9 mouse cellular contexts compared by ENCODE assay signal in the genomic region with DNA sequence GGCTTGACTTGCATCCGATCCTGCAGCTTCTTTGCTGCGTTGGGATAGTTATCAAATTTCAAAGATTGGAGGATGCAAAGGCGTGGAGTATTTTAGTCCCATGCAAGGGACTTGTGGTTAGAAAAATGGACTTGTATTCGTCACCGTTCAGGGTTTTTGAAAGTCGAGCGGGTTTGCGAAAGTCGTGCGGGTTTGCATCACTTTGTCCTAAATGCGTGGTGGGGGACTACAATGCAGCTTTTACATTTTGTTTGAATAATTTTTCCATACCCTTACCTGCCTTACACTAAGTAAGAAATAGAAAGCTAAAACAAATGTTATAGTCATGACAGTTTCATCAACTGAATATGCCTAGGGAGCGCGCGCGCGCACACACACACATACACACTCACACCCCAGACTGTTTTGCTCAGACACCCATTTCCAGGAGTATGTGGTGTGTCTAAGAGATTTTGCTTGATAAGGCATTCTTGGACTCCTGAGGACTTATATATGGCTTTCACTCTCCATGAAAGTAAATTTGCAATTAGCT. TPM values are rescaled to one million over a fixed set of nuclear protein-coding genes. Genes with fewer than 3 reads are reported as not detected.
A peak's percentile ranks its signal among the peaks of the same experiment; 100 is the strongest.
DNase-seq lines count a peak whose midpoint lies in the region; ATAC-seq lines count a peak whose summit lies in the region.
"Had no signal": no experiment of that assay in that cellular context is flagged by ENCODE, and none has a peak within 500 bp of the region (broad histone marks: within the 10 kb centered on the region; RNA-seq: fewer than 3 reads in every experiment).

No protein-coding gene starts in this region.

- peaks cover 27% of the 10 kb centered on the region for H3K36me3 ChIP-seq in kidney, embryonic 15.5 days
- no peaks in the 10 kb centered on the region for H3K36me3 ChIP-seq in hindbrain, embryonic 11.5 days (ENCODE audit: control insufficient read depth, insufficient read depth, low read length)
- peaks cover 37% of the 10 kb centered on the region for H3K36me3 ChIP-seq in megakaryocyte, embryonic 14.5 days (replicated peaks; ENCODE audit: low read length)

- peak overlapping the region; percentile 94 for H3K4me3 ChIP-seq in kidney, embryonic 15.5 days (replicated peaks)
- H3K4me3 ChIP-seq in hindbrain, embryonic 11.5 days (ENCODE audit: low read depth, low read length), result peak overlapping the region; percentile 86
- H3K4me3 ChIP-seq in megakaryocyte, embryonic 14.5 days (replicated peaks), result peak overlapping the region; percentile 94

- DNase-seq in kidney, adult 8-10 months, result no peak
- DNase-seq in ES-CJ7 (ENCODE audit: low read depth, low spot score), result peak; percentile 30
- peak; percentile 26 to 37 for DNase-seq in cerebellum, postnatal 14 days
- DNase-seq in hindbrain, embryonic 11.5 days (ENCODE audit: low spot score), result peak; percentile 62
- no peak for DNase-seq in gastrocnemius, postnatal 10 days
- no peak for DNase-seq in gastrocnemius, adult 18-20 months (ENCODE audit: low spot score)

- no peaks in the 10 kb centered on the region for H3K27me3 ChIP-seq in kidney, embryonic 15.5 days
- H3K27me3 ChIP-seq in hindbrain, embryonic 11.5 days (ENCODE audit: control insufficient read depth, insufficient read depth, low read length), result no peaks in the 10 kb centered on the region
- no peaks in the 10 kb centered on the region for H3K27me3 ChIP-seq in megakaryocyte, embryonic 14.5 days (replicated peaks)

- WGBS in kidney, embryonic 15.5 days, result 11% methylated on average over 16 of the region's 16 CpGs
- 11% methylated on average over 16 of the region's 16 CpGs for WGBS in hindbrain, embryonic 11.5 days

- H3K9ac ChIP-seq in kidney, embryonic 15.5 days, result peak overlapping the region; percentile 96
- H3K9ac ChIP-seq in hindbrain, embryonic 11.5 days (ENCODE audit: low read depth, low read length), result peak overlapping the region; percentile 95

- no peaks in the 10 kb centered on the region for H3K9me3 ChIP-seq in kidney, embryonic 15.5 days (replicated peaks)
- H3K9me3 ChIP-seq in hindbrain, embryonic 11.5 days (ENCODE audit: control insufficient read depth, low read length), result no peaks in the 10 kb centered on the region
- H3K9me3 ChIP-seq in megakaryocyte, embryonic 14.5 days, result no peaks in the 10 kb centered on the region; the same call in 1 of the 2 replicates

- H3K27ac ChIP-seq in kidney, embryonic 15.5 days, result peak overlapping the region; percentile 85
- no peak overlapping the region for H3K27ac ChIP-seq in hindbrain, embryonic 11.5 days (ENCODE audit: low read depth, low read length)

- peak overlapping the region; percentile 63 for H3K4me2 ChIP-seq in kidney, embryonic 15.5 days
- H3K4me2 ChIP-seq in hindbrain, embryonic 11.5 days (replicated peaks; ENCODE audit: low read depth, low read length), result peak overlapping the region; percentile 35

- 0 out of 2 replicates have a peak, but pooled peaks cover 6% of the 10 kb centered on the region for H3K4me1 ChIP-seq in kidney, embryonic 15.5 days
- no peaks in the 10 kb centered on the region for H3K4me1 ChIP-seq in hindbrain, embryonic 11.5 days (replicated peaks; ENCODE audit: control insufficient read depth, insufficient read depth, low read length)
- H3K4me1 ChIP-seq in megakaryocyte, embryonic 14.5 days, result peaks cover 9% of the 10 kb centered on the region; the same call in 1 of the 2 replicates

- no peak for ATAC-seq in kidney, embryonic 15.5 days (replicated peaks; ENCODE audit: low FRiP score)
- peak; percentile 15 for ATAC-seq in hindbrain, embryonic 11.5 days (ENCODE audit: low FRiP score)

RNA-seq across cellular contexts. Expression of gene Guf1, which starts 0.7 kb away (rescaled TPM):
- polyA plus RNA-seq in kidney, embryonic 15.5 days (2015; fragmentation: Nextera tagmentation; extraction: Ambion mirVana), result 48.3 and 50.2 TPM in 2 replicates
- polyA plus RNA-seq in hindbrain, embryonic 11.5 days (2014; fragmentation: Nextera tagmentation; extraction: Ambion mirVana), result 51.1 and 55.8 TPM in 2 replicates
- 1.6 and 2.8 TPM in 2 replicates for polyA plus RNA-seq in megakaryocyte, embryonic 14.5 days (2012; ENCODE audit: insufficient read depth, low replicate concordance)
- total RNA-seq in gastrocnemius, postnatal 10 days (2021), result 10 to 100 TPM; 18.4 to 20.8 TPM
- 10 to 100 TPM; 15.7 to 16.0 TPM for total RNA-seq in gastrocnemius, adult 18-20 months (2021)

RNA-seq across cellular contexts. Expression of gene Yipf7, which starts 15.0 kb away (rescaled TPM):
- 0.15 TPM in 1 of 2 replicates, not detected in the other for polyA plus RNA-seq in kidney, embryonic 15.5 days (2015; fragmentation: Nextera tagmentation; extraction: Ambion mirVana)
- polyA plus RNA-seq in hindbrain, embryonic 11.5 days (2014; fragmentation: Nextera tagmentation; extraction: Ambion mirVana), result not detected in 2 replicates
- polyA plus RNA-seq in megakaryocyte, embryonic 14.5 days (2012; ENCODE audit: insufficient read depth, low replicate concordance), result not detected in 2 replicates
- total RNA-seq in gastrocnemius, postnatal 10 days (2021), result 10 to 100 TPM; 72.4 to 80.7 TPM
- total RNA-seq in gastrocnemius, adult 18-20 months (2021), result 100 to 1,000 TPM in 1 of 2 experiments, 10 to 100 TPM in 1; 86.5 to 108 TPM
- total RNA-seq: hematopoietic stem cell, adult 5-6 weeks had no signal

RNA-seq across cellular contexts. Expression of gene Gnpda2, which starts 34.7 kb away (rescaled TPM):
- polyA plus RNA-seq in kidney, embryonic 15.5 days (2015; fragmentation: Nextera tagmentation; extraction: Ambion mirVana), result 39.2 and 39.4 TPM in 2 replicates
- polyA plus RNA-seq in hindbrain, embryonic 11.5 days (2014; fragmentation: Nextera tagmentation; extraction: Ambion mirVana), result 28.8 and 30.8 TPM in 2 replicates
- 0.27 TPM in 1 of 2 replicates, not detected in the other for polyA plus RNA-seq in megakaryocyte, embryonic 14.5 days (2012; ENCODE audit: insufficient read depth, low replicate concordance)
- 10 to 100 TPM in 1 of 2 experiments, 1 to 10 TPM in 1; 9.4 to 10.1 TPM for total RNA-seq in gastrocnemius, postnatal 10 days (2021)
- total RNA-seq in gastrocnemius, adult 18-20 months (2021), result 1 to 10 TPM; 3.7 to 4.1 TPM

Comparison
In these comparisons a context has a peak if more than half of its experiments do, and no peak if none do; other contexts are left out.
1. DNase-seq: peak in ES-CJ7 (single experiment), cerebellum, postnatal 14 days (2 of 2) and hindbrain, embryonic 11.5 days (single experiment); none in kidney, adult 8-10 months (0 of 2), gastrocnemius, postnatal 10 days (single experiment) and gastrocnemius, adult 18-20 months (single experiment).
2. RNA of gene Guf1, which starts 0.7 kb away (polyA plus RNA-seq): 51.1 to 55.8 TPM in hindbrain, embryonic 11.5 days and 48.3 to 50.2 TPM in kidney, embryonic 15.5 days; 1.6 to 2.8 TPM in megakaryocyte, embryonic 14.5 days; every median in the first group is over 10 times any median in the second.
3. RNA of gene Gnpda2, which starts 34.7 kb away (polyA plus RNA-seq): 39.2 to 39.4 TPM in kidney, embryonic 15.5 days and 28.8 to 30.8 TPM in hindbrain, embryonic 11.5 days; 0.27 TPM in megakaryocyte, embryonic 14.5 days; every median in the first group is over 10 times any median in the second.
4. Peak in every context shown above with its lines, with median percentiles within 50 percentile points of each other: H3K4me3 ChIP-seq.